Mouse (Mus musculus) E14TG2a.4 (cell line): ENCODE measurements around the gene Arhgap32.

ENCODE experiments used
- CTCF ChIP-seq: conservative IDR thresholded peaks from 2 replicates; pipeline ENCODE4 v1.5.1; 2014; ENCODE audit warnings: low read length
- NANOG ChIP-seq: IDR thresholded peaks from 2 replicates; pipeline ENCODE4 v1.6.1; 2014; ENCODE audit warnings: borderline replicate concordance, low read length, mixed read lengths
- POU5F1 ChIP-seq: IDR thresholded peaks from 2 replicates; pipeline ENCODE4 v1.6.1; 2014; ENCODE audit warnings: low read length, borderline replicate concordance

GRCm38 (mm10) chr9:32216820-32217567 lies 101.1 kb downstream of the Arhgap32 start:
- no peak for TF ChIP-seq CTCF
- no peak for TF ChIP-seq NANOG
- no peak for TF ChIP-seq POU5F1
